Mouse (Mus musculus) erythroblast, embryonic 14.5 days (primary cell): ENCODE measurements around the gene Cd44.

ENCODE experiments used
- GATA1 ChIP-seq: IDR thresholded peaks from 2 replicates; pipeline ENCODE4 v1.6.1; 2012; ENCODE audit warnings: low read length, inconsistent platforms, mixed read lengths
- TAL1 ChIP-seq: IDR thresholded peaks from 3 replicates; pipeline ENCODE4 v1.6.1; 2012; ENCODE audit warnings: low read length, inconsistent platforms, mixed read lengths

DNA sequence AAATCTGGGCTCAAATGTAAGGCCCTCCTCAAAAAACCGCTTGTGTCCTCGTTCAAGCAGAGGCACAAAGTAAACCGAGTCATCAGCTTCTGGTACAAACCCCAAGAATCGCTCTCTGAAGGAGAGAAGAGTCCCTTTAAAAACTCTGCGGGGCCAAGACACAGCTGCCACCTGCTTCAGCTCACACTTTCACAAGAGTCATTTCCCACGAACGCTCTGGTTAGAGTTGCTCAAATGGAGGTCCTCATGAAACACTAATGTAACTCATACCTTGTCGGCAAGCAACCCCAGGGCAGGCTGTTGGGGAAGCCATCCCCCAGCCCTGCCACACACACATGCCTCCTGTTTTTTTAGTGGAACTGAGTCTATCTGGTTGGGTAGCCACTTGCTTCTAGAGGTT lies 5.3 kb downstream of the Cd44 start:
- TF ChIP-seq TAL1 (no peak), GATA1 (no peak)
